Mouse (Mus musculus) kidney, postnatal 4 days (tissue): ENCODE results near the gene Polr2e.
A peak's percentile ranks its signal among the peaks of the same experiment; 100 is the strongest.

Experiments
- DNase-seq, 2 experiments: peaks; one replicate each; pipeline ENCODE4 v3.0.0; 2021; ENCODE audit warnings: mixed read lengths in 2 of 2

Gene Polr2e

GRCm38 (mm10) chr10:80033511-80034391 is 5.8 kb downstream of the Polr2e start:
- peak; percentile 53 to 67 for DNase-seq

- DNase-seq = peak; percentile 57 to 73
Measured at GRCm38 (mm10) chr10:80032799-80033480, 6.7 kb downstream of the Polr2e start.

DNA sequence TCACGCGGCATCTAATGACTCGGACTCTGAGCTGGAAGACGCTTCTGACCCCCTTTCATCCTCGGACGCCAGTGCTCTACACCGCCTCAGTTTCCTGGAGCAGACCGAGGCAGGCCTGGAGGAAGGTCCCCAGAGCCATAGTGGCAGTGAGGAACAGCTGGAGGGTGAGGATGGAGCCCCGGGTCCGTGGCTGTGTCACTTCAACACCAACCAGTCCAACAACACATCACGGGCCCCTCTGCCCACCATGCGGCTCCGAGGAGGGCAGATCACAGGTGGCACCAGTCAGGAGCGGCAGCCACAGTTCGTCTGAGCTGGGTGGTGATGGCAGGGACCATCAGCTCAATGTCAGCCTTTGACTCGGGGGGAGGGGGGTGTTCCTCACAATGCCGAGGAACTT is 8.9 kb downstream of the Polr2e start:
- no peak for DNase-seq

DNA sequence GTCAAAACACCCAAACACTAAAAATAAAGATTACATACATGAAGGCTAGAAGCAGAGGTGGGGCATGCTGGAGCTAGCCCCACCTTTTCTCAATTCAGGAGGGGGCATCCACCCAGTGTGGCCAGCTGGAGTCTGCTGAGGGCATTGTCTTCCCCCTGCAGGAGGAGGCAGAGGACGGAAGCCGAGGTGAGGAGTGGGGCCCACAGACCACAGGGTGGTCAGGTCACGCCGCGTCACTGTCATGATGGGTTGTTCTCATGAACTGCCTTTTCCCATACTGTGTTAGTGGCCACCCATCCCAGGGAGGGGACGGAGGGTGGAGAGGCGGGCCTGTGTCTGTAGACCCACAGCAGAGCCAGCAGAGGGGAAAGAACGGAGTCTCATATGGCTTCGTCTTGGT is 9.4 kb downstream of the Polr2e start:
- no peak for DNase-seq

GRCm38 (mm10) chr10:80028521-80028846 is 11.1 kb downstream of the Polr2e start:
- no peak for DNase-seq

DNA sequence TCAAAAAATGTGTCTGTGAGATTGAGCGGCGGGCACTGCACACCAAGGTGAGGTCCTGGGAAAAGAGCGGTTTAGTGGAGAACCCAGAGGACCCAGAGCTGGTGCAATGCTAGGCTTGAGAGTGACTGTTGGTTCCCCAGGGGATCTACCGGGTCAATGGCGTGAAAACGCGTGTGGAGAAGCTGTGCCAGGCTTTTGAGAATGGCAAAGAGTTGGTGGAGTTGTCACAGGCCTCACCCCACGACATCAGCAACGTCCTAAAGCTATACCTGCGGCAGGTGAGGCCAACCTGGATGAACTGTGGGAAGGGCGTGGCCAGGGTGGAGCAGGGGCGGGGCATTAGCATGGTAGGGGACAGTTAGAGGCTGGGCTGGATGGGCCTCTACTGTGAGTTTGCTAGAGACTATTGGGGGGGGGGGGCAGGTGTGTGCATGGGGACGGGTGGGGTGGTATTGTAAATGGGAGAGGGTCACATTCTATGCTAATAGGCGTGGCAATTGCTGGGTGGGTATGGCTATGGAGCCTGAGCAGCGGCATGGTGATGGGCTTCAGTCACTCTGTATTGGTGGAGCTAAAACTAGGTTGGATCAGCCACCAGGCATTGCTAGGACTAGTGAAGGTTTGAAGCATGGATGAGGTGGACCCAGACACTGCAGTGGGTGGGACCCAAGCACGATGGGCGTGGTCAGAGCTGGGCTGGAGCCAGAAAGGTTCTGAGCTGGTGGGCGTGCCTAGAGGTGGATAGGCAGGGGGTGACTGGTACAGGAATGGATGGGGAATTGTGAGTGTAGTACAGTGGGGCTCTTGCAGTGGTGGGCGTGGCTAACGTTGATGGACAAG is 11.7 kb downstream of the Polr2e start:
- peak in 1 of 2 experiments; percentile 48 for DNase-seq

DNA sequence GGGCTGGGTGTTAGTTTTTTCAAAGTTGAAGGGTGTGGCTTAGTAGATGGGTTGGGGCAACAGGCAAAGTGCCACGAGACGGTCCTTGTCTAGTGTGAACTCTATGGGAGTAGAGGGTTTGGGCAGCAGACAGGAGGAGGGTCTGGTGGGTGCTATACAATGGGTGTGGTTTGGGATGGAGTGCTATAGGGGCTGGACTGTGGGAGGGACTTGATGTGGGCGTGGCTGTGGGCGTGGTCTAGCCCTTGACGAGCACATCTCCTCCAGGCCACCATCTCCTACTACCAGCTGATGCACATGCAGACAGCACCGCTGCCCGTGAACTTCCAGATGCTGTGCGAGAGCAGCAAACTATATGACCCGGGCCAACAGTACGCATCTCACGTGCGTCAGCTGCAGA is 13.7 kb downstream of the Polr2e start:
- peak; percentile 61 to 63 for DNase-seq

DNA sequence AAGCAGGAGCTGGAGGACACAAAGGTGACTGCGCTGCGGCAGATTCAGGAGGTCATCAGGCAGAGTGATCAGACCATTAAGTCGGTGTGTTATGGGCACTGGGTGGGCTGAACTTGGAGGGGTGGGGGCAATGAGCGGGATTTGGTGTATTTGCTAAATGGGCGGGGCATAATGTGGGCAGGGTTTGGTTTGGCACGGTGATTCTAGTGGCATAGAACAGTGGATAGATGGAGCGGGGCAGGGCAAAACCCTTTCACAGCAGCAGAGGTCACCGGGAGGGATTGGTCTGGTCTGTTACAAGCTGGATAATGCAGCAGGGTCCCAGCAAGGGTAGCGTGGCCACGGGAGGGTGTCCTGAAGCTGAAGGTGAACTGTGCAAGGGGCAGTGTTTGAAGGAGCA is 14.1 kb downstream of the Polr2e start:
- no peak for DNase-seq

GRCm38 (mm10) chr10:80025044-80025347 is 14.6 kb downstream of the Polr2e start:
- no peak for DNase-seq

- DNase-seq = no peak
Measured at GRCm38 (mm10) chr10:80024229-80025043, 15.2 kb downstream of the Polr2e start.

GRCm38 (mm10) chr10:80023758-80024157 is 15.8 kb downstream of the Polr2e start:
- DNase-seq = no peak

GRCm38 (mm10) chr10:80022806-80023205 is 16.8 kb downstream of the Polr2e start:
- no peak for DNase-seq

- DNase-seq = no peak
Measured at GRCm38 (mm10) chr10:80022164-80022563, 17.4 kb downstream of the Polr2e start.

DNA sequence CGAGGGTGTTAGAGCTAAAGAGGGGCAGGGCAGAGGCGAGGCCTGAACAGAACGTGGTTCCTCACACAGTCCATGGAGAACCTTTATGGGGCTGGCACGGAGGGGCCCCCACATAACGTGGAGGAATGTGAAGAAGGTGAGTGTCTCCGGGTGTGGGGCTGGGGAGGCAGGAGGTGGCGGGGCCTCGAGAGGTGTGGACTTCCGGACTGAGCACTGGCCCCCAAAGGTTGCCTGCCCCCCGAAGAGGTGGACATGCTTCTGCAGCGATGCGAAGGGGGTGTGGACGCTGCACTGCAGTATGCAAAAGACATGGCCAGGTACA is 18.3 kb downstream of the Polr2e start:
- DNase-seq = no peak

GRCm38 (mm10) chr10:80020603-80021319 is 18.8 kb downstream of the Polr2e start:
- DNase-seq = no peak

- no peak for DNase-seq
Measured at GRCm38 (mm10) chr10:80020191-80020590, 19.4 kb downstream of the Polr2e start.

DNA sequence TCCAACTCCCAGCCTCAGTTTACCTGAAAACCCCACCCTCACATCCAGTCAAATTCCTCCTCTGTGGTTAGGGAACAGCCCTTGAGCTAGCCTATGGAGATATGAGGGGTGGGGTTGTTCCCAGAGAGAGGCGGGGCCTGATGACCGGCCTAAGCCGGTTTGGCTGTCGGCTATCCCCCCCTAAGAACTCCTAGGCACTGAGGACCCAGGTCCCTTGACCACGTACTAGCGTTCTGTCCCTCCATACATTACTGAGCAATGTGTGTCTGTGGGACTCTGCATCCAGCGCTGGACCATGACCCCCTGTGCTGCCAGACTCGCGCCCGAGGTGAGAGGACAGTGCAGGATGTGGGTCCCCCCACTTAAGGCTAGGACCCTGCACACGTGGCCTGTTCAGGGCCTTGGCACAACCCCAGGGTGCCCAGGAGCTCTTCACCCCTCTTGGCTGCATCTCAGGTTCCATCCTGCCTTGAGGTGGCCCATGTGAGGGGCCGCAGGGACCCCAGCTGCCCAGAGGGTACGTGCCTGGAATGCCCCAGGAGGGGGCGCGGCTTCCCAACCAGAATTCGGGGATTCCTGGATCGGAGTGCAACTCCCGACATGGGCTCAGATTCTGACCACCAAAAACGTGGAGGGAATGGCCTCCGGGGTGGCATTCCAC is 20.0 kb downstream of the Polr2e start:
- DNase-seq = peak; percentile 55 to 66

- peak; percentile 41 to 58 for DNase-seq
Measured at GRCm38 (mm10) chr10:80018739-80019297, 20.8 kb downstream of the Polr2e start.

DNA sequence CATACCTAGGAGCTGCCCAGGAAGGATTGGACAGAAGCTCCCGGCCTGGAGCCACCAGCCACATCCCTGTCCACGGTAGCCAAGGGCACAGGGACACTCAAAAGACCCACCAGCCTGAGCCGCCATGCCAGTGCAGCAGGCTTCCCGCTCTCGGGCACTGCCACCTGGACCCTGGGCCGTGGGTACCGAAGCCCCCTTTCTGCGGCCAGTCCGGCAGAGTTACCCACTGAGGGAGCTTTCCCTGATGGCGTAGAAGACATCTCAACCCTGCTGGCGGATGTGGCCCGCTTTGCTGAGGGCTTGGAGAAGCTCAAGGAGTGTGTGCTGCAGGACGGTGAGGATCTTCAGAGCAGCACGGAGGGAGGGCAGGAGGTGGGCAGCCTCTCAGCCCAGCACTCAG is 21.8 kb downstream of the Polr2e start:
- DNase-seq = no peak

- no peak for DNase-seq
Measured at GRCm38 (mm10) chr10:80017361-80017760, 22.2 kb downstream of the Polr2e start.

- DNase-seq = no peak
Measured at GRCm38 (mm10) chr10:80016931-80017330, 22.7 kb downstream of the Polr2e start.
